Mouse (Mus musculus): ENCODE measurements at regions not wholly inside any gene's neighbourhood (a gene's known extent, or its start where the extent isn't known, plus 50 kb on each side); places are given as distances from the start of the nearest gene placed in this dataset.

DNA sequence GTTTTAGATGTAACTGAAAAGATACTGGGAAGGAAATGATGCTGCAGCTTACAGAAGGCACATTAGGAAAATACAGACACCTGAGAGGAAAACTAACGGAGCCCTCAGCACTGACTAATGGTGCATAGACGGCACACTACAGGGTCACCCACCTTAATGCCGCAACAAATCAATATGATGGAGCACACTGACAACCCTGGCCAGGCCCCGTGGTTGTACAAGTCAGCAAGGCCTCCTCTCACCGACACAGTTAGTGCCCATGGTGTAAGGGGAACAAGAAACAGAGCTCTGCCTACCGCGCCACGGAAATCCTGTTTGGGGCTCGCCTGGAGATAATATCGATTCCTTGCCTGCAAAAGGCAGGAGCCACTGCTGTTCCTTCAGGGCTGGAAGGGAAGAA, 273.9 kb downstream of the Prim2 start:
- no peak overlapping the region for H3K4me3 ChIP-seq
- intact Hi-C loops (cut with DNase I), result no loop called here
- DNase-seq, result no peak
- H3K27ac ChIP-seq, result no peak overlapping the region
- no peak for TF ChIP-seq CTCF (IDR thresholded peaks at IDR 0.05)

DNA sequence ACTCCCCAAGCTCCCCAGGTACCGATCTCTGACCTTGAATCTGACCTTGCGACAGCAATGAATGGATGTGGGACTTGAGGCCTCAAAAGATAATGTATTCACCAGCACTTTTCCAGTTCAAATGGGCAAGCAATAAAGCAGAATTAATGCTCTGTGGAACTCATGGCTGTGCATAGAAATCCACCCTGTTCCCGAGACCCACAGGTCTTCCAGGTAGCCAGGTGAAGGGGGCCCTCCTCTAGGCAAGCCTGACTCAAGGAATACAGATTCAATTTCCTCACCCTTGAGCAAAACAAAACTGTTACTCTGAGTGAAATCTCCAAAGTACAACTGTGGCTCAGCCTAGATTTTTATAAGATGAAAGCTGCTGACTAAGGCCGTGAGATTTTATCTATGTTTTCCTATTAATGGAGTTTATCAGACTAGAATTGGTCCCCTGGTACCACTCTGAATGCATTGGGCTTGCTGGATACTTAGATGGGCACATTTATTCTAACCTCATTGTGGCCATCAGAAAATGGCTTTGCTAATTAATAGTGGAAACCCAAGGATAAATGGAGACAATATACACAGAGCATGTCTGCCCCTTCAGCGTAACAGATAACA, 274.5 kb downstream of the Prim2 start:
- DNase-seq, result no peak
- intact Hi-C loops (cut with DNase I), result no loop called here

DNA sequence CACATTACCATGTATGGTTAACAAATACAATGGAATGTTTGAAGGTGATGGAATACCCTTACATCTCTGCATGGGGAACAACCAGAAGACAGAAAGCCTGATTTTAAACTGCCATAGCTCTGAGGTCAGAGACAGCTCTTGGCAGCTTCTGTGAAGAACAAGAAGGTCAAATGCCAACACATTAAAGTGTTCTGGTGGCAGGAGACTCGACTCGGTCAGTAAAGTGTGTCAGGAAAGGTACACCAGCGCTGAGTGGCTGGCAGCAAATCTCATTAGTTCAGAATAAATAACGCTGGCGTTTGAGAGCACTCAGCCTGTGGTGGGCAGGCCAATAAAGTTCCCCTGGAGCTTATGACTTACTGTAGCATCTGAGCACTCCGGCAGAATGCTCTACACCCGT, 298.8 kb downstream of the Prim2 start:
- H3K27ac ChIP-seq, result no peak overlapping the region
- no peak for TF ChIP-seq CTCF (IDR thresholded peaks at IDR 0.05)
- intact Hi-C loops (cut with DNase I), result no loop called here
- H3K4me3 ChIP-seq, result no peak overlapping the region
- DNase-seq, result no peak

More for the DNA sequence above, 274.5 kb downstream of the Prim2 start:
- no peak for TF ChIP-seq CTCF (IDR thresholded peaks at IDR 0.05)
- Histone ChIP-seq H3K27ac (no peak overlapping the region), H3K4me3 (no peak overlapping the region)

GRCm38 (mm10) chr1:33362688-33363426, 306.7 kb downstream of the Prim2 start:
- peak overlapping the region; percentile 1; the same call in 1 of the 2 replicates for H3K4me3 ChIP-seq
- no peak overlapping the region for H3K27ac ChIP-seq
- no peak for DNase-seq
- intact Hi-C loops (cut with DNase I), result no loop called here
- no peak for TF ChIP-seq CTCF (IDR thresholded peaks at IDR 0.05)

DNA sequence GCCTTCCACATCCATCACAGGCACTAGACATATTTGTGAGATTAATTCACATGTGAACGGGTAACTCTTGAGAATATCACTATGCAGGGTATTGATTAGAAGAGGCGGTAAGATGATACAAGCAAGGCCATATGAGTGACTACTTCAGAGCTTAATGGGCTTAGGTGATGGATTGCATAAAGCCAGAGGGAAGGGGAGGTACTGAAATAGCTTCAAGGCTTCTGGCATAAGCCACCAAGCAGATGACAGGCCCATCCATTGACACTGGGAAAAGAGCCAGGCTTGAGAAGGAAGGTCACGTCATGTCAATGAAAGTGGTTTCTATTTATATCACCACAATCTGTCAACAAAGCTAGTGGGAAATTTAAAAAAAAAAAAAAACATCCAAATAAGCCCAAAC, 335.5 kb downstream of the Prim2 start:
- TF ChIP-seq CTCF (IDR thresholded peaks at IDR 0.05), result no peak
- DNase-seq, result no peak
- intact Hi-C loops (cut with DNase I), result no loop called here
- Histone ChIP-seq H3K4me3 (no peak overlapping the region), H3K27ac (no peak overlapping the region)

All from gastrocnemius, adult 2 months (tissue).